Mouse (Mus musculus) kidney, embryonic 16.5 days (tissue): ENCODE measurements around the gene Dusp18. TPM values are rescaled to one million over a fixed set of nuclear protein-coding genes. Genes with fewer than 3 reads are reported as not detected.

Experiments
- ATAC-seq: fragments of 200-750 bp; cut with Nextera tagmentation; 2 replicates; pipeline ENCODE4 v1.8.0; 2017; ENCODE audit warnings: moderate TSS enrichment; ENCODE audit not compliant: low FRiP score, low TSS enrichment
- H3K27ac ChIP-seq: fragments of 300-500 bp; sonication (generic); 2 replicates; pipeline ENCODE4 v1.5.1; 2014; ENCODE audit warnings: low read length
- H3K27me3 ChIP-seq: fragments of 300-500 bp; sonication (generic); 2 replicates; pipeline ENCODE4 v1.6.1; 2014; ENCODE audit warnings: low read length, control low read depth, mixed read lengths; ENCODE audit not compliant: insufficient read depth
- H3K36me3 ChIP-seq: fragments of 300-500 bp; sonication (generic); 2 replicates; pipeline ENCODE4 v1.6.1; 2014; ENCODE audit warnings: low read length, control low read depth, mixed read lengths; ENCODE audit not compliant: insufficient read depth
- H3K4me1 ChIP-seq: fragments of 300-500 bp; sonication (generic); 2 replicates; pipeline ENCODE4 v1.6.1; 2014; ENCODE audit warnings: low read length, control low read depth, mixed read lengths; ENCODE audit not compliant: insufficient read depth
- H3K4me2 ChIP-seq: fragments of 300-500 bp; sonication (generic); replicated peaks from 2 replicates; pipeline ENCODE4 v1.6.1; 2014; ENCODE audit warnings: low read depth, low read length
- H3K4me3 ChIP-seq: fragments of 300-500 bp; sonication (generic); 2 replicates; pipeline ENCODE4 v1.5.1; 2014; ENCODE audit warnings: mild to moderate bottlenecking, low read length
- H3K9ac ChIP-seq: fragments of 300-500 bp; sonication (generic); replicated peaks from 2 replicates; pipeline ENCODE4 v1.6.1; 2014; ENCODE audit warnings: low read length
- H3K9me3 ChIP-seq: fragments of 300-500 bp; sonication (generic); 2 replicates; pipeline ENCODE4 v1.6.1; 2016; ENCODE audit warnings: low read length, control low read depth
- WGBS: fragments of 180-500 bp; shearing (Covaris S2); extraction: QIAGEN DNeasy Blood & Tissue Kit; methylation state at CpG from one replicate; pipeline ENCODE4 v1.1.7; 2014; 5-methylcytosine and 5-hydroxymethylcytosine counted together
- polyA plus RNA-seq: library from polyadenylated mRNA; unstranded; fragments of >200 nt; fragmentation: Nextera tagmentation; extraction: Ambion mirVana; gene quantifications from 2 replicates; pipeline ENCODE4 v1.2.1, GENCODE M21; 2015

The Dusp18 gene
- polyA plus RNA-seq, 1 experiment from 2014 or later = 14.7 TPM

- no peaks in the 10 kb centered on the region for H3K27me3 ChIP-seq
- no peak overlapping the region for H3K4me3 ChIP-seq
- ATAC-seq = peak; percentile 57; the same call in 1 of the 2 replicates
- no peak overlapping the region for H3K27ac ChIP-seq
- H3K36me3 ChIP-seq = no peaks in the 10 kb centered on the region
- 0 out of 2 replicates have a peak, but pooled peaks cover under 1% of the 10 kb centered on the region for H3K4me1 ChIP-seq
- no peak overlapping the region for H3K9ac ChIP-seq
- H3K4me2 ChIP-seq = no peak overlapping the region
- no peaks in the 10 kb centered on the region for H3K9me3 ChIP-seq
- 35% methylated on average over 2 of the region's 2 CpGs for WGBS
Measured at GRCm38 (mm10) chr11:3879836-3880235, 15.2 kb upstream of the Dusp18 start.

DNA sequence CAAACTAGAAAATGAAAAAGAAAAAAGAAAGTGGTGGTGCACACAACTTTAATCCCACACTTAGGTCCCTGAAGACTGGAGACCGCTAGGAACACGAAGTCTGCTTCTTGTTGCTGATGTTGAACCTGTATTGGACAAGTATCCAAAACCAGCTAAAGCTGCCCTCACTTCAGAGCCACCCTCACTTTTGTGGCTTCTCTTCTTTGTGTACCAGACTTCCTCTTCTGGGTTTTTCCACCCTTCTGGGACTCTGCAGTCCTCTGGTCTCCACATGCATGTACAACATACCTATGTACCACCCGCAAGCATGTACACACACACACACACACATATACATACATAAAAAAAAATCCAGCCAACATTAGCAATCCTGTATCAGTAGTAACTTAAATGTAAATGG, 11.3 kb upstream of the Dusp18 start:
- Histone ChIP-seq H3K4me1 (0 out of 2 replicates have a peak, but pooled peaks cover 6% of the 10 kb centered on the region), H3K9ac (no peak overlapping the region), H3K4me3 (no peak overlapping the region), H3K36me3 (no peaks in the 10 kb centered on the region), H3K27ac (no peak overlapping the region), H3K9me3 (no peaks in the 10 kb centered on the region), H3K4me2 (no peak overlapping the region), H3K27me3 (no peaks in the 10 kb centered on the region)
- no peak for ATAC-seq
- 82% methylated on average over 3 of the region's 3 CpGs for WGBS

DNA sequence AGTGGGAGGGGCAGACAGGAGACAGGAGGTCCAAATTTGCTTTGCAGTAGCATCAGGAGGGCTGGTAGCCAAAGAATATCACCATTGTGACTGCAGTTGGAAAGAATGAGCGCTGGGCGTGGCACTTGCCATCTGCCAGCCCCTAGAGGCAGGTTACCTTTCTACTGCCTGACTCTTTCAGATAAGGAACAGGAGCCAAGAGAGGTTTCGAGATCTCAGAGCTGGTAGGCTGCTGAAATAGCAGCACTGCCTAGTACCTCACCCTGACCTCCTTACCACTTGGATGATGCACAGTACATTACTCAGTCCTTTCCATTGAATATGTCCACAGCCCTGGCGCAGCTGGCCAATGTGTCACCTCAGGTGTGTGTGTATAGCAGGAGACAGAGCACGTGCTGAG, 7.7 kb upstream of the Dusp18 start:
- Histone ChIP-seq H3K4me3 (no peak overlapping the region), H3K4me2 (no peak overlapping the region), H3K9ac (no peak overlapping the region), H3K27me3 (no peaks in the 10 kb centered on the region), H3K27ac (no peak overlapping the region), H3K36me3 (no peaks in the 10 kb centered on the region), H3K9me3 (no peaks in the 10 kb centered on the region), H3K4me1 (0 out of 2 replicates have a peak, but pooled peaks cover 6% of the 10 kb centered on the region)
- 73% methylated on average over 5 of the region's 5 CpGs for WGBS
- ATAC-seq = no peak

GRCm38 (mm10) chr11:3893970-3894369, 1.1 kb upstream of the Dusp18 start:
- Histone ChIP-seq H3K9ac (no peak overlapping the region), H3K4me2 (peak overlapping the region; percentile 95), H3K36me3 (peaks cover 5% of the 10 kb centered on the region), H3K27me3 (no peaks in the 10 kb centered on the region), H3K9me3 (no peaks in the 10 kb centered on the region), H3K27ac (no peak overlapping the region), H3K4me3 (no peak overlapping the region), H3K4me1 (peaks cover 15% of the 10 kb centered on the region; the same call in 1 of the 2 replicates)
- no peak for ATAC-seq
- 77% methylated on average over 6 of the region's 6 CpGs for WGBS

DNA sequence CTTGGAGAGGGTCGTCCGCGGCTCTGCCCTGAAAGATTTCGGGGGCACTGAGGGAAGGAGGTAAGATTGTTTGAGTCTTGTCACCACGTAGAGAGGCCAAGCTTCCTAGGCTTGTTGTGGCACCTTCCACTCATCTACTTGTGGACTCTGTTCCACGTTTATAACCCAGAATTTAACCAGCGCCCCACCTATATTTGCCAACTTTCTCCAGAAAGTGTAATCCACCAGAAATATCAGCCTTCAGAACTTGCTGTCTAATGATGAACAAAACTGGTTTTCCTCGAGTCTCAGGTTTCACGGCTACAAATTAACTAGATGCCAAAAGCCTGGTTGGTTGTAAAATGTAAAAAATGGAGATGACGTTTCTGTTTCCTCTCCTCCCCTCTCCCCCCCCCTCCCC, 418 bp downstream of the Dusp18 start:
- peak overlapping the region; percentile 63 for H3K4me3 ChIP-seq
- H3K9ac ChIP-seq = peak overlapping the region; percentile 80
- H3K36me3 ChIP-seq = peaks cover 5% of the 10 kb centered on the region
- H3K27me3 ChIP-seq = no peaks in the 10 kb centered on the region
- H3K4me2 ChIP-seq = peak overlapping the region; percentile 95
- 3% methylated on average over 10 of the region's 10 CpGs for WGBS
- H3K4me1 ChIP-seq = peaks cover 15% of the 10 kb centered on the region; the same call in 1 of the 2 replicates
- no peak; the same call in 1 of the 2 replicates for ATAC-seq
- H3K9me3 ChIP-seq = no peaks in the 10 kb centered on the region
- peak overlapping the region; percentile 97 for H3K27ac ChIP-seq

DNA sequence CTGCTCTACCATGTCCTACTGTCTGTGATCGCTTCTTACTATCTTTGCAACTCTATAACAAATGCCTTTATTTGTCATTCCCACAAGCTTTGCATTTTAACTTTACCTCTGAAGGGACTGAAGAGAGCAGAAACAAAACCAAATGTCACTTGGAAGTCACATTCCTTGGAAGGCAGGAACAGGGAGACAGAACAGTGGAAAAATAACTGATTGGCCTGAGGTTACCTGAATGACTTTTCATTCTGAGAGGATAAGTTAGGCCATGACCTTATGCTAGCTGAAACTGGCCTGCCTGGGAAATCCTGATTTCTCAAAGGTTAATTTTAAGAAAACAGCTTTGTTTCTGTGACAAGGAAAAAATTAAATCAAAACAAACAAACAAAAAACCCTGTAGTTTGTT, 893 bp downstream of the Dusp18 start:
- H3K9me3 ChIP-seq = no peaks in the 10 kb centered on the region
- ATAC-seq = no peak
- WGBS = 81% methylated on average over 1 of the region's 1 CpGs
- peak overlapping the region; percentile 24; the same call in 1 of the 2 replicates for H3K27ac ChIP-seq
- no peaks in the 10 kb centered on the region for H3K27me3 ChIP-seq
- H3K4me1 ChIP-seq = peaks cover 15% of the 10 kb centered on the region; the same call in 1 of the 2 replicates
- no peak overlapping the region for H3K4me3 ChIP-seq
- no peak overlapping the region for H3K4me2 ChIP-seq
- H3K9ac ChIP-seq = no peak overlapping the region
- H3K36me3 ChIP-seq = peaks cover 5% of the 10 kb centered on the region

GRCm38 (mm10) chr11:3900296-3900695, 5.3 kb downstream of the Dusp18 start:
- Histone ChIP-seq H3K4me3 (no peak overlapping the region), H3K27ac (no peak overlapping the region), H3K9ac (no peak overlapping the region), H3K9me3 (no peaks in the 10 kb centered on the region), H3K27me3 (no peaks in the 10 kb centered on the region), H3K36me3 (peaks cover 5% of the 10 kb centered on the region), H3K4me2 (no peak overlapping the region), H3K4me1 (peaks cover 11% of the 10 kb centered on the region; the same call in 1 of the 2 replicates)
- no peak for ATAC-seq
- WGBS = 85% methylated on average over 6 of the region's 6 CpGs

- no peaks in the 10 kb centered on the region for H3K9me3 ChIP-seq
- WGBS = 87% methylated on average over 3 of the region's 3 CpGs
Measured at GRCm38 (mm10) chr11:3902516-3902915, 7.5 kb downstream of the Dusp18 start.

GRCm38 (mm10) chr11:3903046-3903445, 8.0 kb downstream of the Dusp18 start:
- H3K27me3 ChIP-seq = no peaks in the 10 kb centered on the region
- H3K4me2 ChIP-seq = no peak overlapping the region
- H3K36me3 ChIP-seq = peaks cover 5% of the 10 kb centered on the region
- no peaks in the 10 kb centered on the region for H3K4me1 ChIP-seq
- no peak overlapping the region for H3K27ac ChIP-seq
- H3K9ac ChIP-seq = no peak overlapping the region
- ATAC-seq = no peak
- 77% methylated on average over 5 of the region's 5 CpGs for WGBS
- H3K9me3 ChIP-seq = no peaks in the 10 kb centered on the region
- H3K4me3 ChIP-seq = no peak overlapping the region

More at GRCm38 (mm10) chr11:3902516-3902915, 7.5 kb downstream of the Dusp18 start:
- H3K9ac ChIP-seq = no peak overlapping the region
- H3K4me3 ChIP-seq = no peak overlapping the region
- ATAC-seq = no peak
- no peaks in the 10 kb centered on the region for H3K4me1 ChIP-seq
- H3K36me3 ChIP-seq = peaks cover 5% of the 10 kb centered on the region
- no peak overlapping the region for H3K4me2 ChIP-seq
- H3K27ac ChIP-seq = no peak overlapping the region
- no peaks in the 10 kb centered on the region for H3K27me3 ChIP-seq

GRCm38 (mm10) chr11:3904673-3905072, 9.6 kb downstream of the Dusp18 start:
- Histone ChIP-seq H3K36me3 (no peaks in the 10 kb centered on the region), H3K27ac (no peak overlapping the region), H3K9me3 (no peaks in the 10 kb centered on the region), H3K4me1 (no peaks in the 10 kb centered on the region), H3K27me3 (no peaks in the 10 kb centered on the region), H3K4me2 (no peak overlapping the region), H3K9ac (no peak overlapping the region), H3K4me3 (no peak overlapping the region)
- ATAC-seq = no peak
- WGBS = 64% methylated on average over 6 of the region's 6 CpGs
